Mouse (Mus musculus) brain, adult 2 months (tissue): ENCODE results near the gene Ccdc117.
"Not testable (repeated sequence)": the region's sequence is repeated elsewhere in the genome, so short reads cannot be mapped to it uniquely, and the experiment has no call there.

Source experiments
- DNase-seq: peaks from one replicate; pipeline ENCODE4 v3.0.0; 2011; ENCODE audit warnings: low read depth, low spot score

Gene Ccdc117

DNA sequence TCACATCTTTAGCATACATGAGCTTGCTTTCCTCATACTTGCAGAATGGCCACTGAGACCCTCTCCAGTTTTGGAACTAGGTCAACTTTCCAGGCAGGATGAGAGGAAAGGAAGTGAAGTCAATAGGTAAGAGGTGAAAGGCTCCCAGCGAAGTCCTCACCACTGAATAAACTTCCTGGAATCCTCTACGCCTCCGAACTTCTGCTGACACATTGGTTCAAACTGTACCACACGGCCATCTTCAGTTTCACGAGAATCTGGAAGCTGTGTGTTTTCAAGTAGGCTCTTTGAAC is 31.9 kb downstream of the Ccdc117 start:
- no peak for DNase-seq

DNA sequence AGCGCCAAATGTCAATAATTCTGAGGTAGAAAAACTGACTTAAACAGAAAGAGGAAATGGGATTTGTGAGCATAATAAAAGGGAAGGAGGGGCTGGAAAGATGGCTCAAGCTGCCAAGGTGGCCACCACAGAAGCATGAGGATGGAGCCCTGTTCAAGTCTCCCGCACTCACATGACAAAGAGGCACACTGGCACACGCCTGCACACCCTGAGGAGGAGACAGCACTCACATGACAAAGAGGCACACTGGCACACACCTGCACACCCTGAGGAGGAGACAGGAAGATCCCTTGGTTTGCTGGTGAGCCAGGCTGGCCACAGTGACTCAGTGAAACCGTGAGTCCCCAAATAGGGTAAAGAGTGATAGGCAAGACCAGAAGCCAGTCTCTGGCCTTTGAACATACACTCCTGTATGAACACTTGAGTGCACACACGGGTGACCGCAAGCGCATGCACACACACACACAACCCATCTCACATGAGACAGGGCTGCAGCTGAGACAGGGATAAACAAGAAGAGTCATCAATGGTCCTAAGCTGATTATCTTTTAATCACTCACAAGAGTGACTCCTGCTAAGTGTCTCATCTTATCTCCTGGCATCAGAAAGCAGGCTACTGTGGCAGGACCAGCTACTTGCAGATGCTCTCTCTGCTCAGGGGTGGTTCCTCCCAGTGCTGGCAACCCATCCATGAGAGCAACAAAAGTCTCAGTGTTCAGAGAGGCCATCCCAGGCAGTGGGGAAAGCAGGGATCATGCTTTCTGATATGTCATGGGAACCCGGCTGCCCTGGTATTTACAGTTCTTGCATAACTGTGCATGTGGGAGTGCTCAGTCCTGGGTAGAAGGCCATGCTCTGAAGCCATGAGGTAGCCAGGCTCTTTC is 32.5 kb downstream of the Ccdc117 start:
- no peak for DNase-seq

DNA sequence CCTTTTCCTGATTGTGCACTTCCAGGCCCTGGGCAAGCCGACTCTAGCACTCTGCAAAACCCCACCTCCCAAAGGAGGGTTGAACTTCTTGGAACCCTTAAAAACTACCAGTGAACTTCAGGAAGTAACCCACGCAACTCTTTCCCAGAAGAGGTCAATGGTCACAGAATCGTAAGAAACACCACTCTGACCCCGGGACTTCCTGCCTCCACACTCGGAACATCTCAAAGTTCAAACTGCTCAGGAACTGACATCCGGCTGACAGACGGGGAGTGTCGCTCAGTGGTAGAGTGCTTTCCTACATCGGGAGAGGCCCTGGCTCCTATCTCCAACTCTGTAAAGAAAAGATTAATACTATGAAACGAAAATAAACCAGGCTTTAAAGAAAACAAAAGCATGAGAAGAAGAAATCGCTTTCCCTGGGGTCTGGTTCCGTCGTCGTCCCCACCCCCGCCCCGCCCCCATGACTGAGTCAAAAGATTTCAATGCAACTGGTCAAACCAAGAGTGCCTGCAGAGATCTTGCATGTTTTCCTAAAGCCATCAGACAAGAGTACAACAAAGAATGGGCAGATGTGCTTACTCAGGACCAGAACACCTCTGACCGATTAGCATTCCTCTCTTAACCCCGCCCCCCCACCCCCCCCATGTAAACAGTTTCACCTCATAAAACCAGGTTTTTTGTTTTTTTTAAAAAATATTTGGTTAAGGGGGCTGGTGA is 36.0 kb downstream of the Ccdc117 start:
- no peak for DNase-seq

DNA sequence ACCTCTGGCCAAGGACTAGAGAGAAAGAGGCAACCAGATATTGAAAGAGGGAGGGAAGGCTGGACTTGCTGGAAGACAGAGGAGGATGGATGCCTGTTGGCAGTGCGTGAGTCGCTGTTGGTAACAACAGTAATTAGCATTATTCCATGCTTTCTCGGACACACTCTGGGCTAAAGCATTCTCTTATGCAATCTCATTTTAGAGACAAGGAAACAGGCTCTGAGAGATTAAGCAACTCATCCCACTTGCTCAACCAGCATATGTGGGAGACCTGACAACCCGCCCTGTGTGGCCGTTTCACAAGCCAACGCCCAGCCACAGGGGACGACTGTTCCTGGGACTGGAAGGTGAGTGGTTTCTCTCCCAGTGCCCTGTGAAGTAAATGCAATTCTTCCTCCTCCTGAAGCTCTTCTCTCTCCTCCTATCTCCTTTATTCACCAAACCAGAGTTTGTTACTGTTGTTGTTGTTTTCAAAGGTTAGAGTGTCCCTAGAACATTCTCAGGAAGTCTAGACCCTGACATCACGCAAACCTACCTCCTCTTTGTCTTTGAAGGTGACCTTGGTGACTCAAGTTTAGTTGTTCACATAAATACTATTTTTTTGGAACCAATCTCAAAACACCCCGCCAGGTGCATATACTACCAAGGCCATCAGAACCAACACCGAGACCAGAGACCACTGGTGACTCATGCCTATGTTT is 39.5 kb downstream of the Ccdc117 start:
- DNase-seq, result no peak

DNA sequence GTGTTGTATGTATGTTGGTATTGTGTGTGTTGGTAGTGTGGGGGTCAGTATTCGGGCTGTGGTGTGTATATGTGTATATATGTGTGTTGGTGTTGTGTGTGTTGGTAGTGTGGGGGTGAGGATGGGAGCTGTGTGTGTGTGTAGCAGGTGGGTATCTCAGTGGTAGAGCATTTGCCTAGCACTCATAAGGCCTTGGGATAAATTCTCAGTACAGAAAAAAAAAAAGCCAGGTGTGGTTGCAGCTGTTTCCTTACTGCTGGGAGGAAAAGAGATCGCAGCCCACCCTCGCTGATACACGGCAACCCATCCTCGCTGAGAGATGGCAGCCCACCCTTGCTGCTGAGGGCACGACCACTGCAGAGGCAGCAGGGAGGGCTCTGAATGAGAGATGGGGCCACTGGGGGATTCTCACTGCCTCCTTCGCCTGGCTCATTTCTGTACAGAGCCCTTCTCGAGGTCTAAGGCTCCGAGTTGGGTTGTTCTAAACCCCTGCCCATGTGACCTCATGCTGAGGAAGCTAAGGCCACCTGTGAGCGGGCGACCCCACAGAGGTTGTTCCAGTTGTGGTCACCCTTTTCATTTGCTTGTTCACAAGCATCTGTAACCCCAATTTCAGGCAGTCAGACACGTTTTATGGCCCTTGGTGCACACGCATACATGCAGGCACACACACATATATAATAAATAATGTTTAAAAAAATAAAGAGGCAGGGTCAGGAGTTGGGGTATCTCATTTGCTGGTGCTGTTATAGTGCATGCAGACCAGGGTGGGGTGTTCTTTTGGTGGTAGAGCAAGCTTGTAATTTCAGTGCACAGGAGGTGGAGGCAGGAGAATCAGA is 40.9 kb downstream of the Ccdc117 start:
- DNase-seq, result no peak

DNA sequence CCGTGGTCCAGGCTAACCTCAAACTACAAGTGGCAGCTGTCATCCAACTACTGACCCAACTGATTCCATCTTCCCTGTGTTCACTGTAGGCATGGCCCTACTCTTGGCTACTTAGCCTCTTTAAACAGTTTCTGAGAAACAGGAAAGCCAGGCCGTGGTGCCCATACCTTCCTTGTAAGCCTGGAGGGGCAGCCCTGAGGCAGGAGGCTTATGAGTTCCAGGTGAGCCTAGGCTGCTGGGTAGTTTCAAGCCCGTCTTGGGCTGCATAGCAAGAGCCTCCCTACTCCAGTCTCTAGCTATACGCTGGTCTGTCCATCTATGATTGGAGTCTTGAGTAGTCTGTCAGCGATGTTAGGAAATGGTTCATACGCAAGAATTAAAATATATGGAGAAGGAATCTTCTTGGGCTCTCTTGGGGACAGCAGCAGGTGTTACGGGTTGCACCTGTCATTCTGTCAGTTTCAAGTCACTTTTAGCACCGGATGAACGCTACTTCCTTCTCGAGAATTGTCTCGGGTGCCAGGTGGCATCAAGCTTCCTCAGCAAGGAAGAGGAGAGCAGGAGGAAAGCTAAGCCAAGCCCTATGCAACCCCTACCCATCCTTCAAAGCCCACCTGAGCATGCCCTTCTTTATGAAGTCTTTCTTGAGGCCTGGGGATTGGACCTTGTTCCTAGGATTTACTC is 41.9 kb downstream of the Ccdc117 start:
- no peak for DNase-seq

DNA sequence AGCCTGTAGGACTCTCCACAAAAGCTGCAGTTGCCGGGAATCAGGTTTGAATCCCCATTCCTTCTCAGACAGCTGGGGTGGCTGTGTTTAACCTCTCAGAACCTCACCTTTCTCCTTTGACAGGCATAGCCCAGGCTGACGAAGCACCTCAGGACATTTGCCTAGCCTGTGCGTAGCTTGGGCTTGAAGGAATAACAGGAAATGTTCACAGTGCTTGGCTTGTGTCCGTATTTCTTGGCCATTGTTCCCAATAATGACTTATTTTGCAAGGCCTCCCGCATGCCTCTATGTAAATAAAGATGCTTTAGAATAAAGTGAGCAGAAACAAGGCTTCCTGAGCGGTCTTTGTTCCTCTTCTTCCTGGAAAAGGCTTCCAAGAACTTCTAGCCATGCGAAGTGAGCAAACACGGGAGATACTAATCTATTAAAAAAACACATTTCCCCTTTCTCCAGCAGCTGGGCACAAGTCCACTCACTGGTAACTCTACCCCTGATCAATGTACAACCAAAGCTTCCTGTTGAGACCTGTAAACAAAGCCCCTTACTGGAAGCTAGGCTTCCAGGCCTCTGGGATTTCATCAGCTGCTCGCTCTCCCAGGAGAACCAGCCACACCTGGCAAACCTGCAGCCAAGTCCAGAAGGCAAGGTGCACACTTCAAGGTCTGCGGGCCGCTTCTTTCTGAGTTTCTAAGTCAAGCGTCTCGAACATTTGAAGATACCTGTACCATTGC is 42.9 kb downstream of the Ccdc117 start:
- no peak for DNase-seq

DNA sequence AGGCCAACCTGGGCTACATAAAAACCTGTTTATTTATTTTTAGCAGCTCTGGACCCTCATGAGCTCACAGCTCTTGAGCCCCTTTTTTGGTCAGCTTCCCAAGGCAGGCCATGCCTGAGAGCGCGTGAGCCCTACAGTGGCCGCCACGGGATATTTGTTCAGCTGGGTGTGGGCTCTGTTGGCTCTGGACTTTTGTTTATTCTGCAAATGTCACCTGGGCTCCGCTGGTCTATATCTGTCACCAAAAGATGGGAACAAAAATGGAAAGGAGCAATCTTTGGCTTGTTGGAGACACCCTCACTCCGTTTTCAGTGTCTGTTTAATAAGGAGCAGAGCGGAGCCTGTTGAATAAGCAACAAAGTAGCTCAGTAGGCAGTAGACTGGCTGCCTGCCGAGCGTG is 43.6 kb downstream of the Ccdc117 start:
- no peak for DNase-seq

DNA sequence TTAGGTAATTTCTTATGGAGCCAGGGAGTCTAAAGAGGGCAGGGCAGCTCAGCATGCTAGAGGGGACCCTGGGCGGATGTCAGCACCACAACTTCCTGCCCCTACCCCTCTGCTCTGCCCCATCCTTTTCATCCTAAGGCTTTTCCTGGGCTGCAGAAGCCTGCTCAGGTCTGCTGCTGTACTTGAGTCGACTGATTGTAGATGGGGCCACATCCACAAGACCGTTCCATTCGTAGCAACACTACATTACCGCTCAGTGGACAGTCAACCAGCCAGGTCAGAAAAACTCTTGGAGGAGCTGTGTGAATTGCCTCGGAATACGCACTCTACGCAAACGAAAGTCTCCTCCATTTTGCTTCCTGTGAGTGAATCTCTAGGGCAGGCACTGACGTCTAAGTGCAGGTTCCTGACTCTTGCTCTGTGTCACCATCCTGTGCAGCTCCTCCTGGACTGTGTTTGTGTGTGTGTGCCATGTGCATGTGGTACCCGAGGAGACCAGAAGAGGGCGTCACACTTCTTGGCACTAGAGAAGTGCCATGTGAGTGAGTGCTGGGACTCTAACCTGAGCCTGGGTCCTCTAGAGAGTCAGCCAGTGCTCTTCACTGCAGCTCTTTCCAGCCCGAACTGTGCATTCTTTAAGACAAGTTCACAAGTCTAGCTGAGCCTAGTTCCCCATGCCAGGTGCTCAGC is 45.3 kb downstream of the Ccdc117 start:
- no peak for DNase-seq

DNA sequence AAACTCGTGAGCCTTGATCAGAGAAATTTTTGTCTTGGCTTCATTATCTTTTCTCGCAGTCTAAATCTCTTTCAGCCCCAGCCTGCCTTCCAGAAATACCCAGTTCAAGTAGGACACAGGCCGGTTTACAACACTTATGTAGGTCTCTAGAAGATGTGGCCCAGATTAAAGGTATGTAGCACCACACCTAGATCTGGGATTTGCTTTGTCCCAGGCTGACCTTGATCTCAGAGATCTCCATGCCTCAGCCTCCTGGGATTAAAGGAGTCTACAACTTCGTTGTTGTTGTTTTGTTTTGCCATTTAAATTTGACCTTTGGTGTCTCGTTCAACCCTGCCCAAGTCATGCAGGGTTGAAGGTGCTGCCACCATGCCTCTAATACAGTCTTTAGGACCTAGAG is 46.1 kb downstream of the Ccdc117 start:
- DNase-seq, result no peak

DNA sequence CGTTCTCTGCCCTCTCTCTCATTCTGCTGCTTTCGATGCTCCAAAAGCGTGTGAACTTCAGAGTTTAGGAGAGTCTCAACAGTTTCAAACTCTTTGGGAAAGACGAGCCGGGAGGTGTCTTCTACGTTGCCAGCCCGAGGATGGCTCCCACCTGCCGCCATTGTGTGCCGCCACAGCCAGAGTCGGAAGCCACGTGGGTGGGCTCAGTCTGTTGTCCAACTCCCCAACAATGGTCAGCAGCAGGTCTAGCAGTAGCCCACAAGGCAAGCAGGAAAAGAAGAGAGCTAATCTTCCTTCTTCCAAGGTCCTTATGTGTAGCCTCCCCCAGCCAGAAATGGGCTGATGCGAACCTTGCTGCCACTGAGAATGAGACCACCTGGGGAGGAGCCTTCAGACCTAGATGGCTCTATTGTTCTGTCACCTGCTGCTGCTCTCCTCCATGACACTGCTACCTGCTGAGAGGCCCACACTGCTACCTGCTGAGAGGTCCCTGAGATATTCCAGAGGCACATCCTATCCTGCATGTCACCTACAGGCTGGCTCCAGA is 46.6 kb downstream of the Ccdc117 start:
- no peak for DNase-seq

DNA sequence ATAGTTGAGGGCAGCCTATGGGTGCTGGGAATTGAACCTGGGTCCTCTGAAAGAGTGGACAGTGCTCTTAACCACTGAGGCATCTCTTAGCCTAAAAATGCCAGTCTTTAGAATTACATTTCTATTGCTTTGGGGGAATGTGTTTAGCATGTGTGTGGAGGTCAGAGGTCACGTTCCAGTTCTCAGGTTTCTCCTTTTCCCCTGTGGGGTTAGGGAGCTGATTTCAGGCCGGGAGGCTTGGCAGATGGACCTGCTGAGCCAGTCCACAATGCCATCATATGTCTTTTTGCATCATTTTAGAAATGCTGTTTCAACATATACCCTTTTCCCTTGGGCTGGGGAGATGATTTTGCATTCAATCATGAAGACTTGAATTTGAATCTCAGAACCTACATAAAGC is 48.1 kb downstream of the Ccdc117 start:
- DNase-seq, result no peak

DNA sequence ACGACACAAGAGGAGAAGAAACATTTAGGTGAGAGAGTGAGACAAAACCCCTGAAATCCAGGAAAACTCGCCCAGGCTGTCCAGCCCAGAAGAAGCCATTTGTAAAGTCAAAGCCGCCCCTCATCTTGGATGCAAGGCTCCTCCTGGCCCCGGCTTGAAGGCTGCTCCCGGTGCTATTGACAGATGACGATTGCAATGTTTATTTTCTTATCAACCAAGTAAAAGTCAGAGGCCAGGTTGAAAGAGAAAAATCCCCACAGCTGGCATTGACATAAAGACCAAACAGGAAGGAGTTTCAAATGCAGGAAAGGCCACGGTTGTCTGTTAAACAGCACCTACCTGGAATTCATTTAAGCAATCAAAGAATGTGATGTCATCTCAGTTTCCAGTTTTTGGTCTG is 50.1 kb downstream of the Ccdc117 start:
- DNase-seq, result no peak

DNA sequence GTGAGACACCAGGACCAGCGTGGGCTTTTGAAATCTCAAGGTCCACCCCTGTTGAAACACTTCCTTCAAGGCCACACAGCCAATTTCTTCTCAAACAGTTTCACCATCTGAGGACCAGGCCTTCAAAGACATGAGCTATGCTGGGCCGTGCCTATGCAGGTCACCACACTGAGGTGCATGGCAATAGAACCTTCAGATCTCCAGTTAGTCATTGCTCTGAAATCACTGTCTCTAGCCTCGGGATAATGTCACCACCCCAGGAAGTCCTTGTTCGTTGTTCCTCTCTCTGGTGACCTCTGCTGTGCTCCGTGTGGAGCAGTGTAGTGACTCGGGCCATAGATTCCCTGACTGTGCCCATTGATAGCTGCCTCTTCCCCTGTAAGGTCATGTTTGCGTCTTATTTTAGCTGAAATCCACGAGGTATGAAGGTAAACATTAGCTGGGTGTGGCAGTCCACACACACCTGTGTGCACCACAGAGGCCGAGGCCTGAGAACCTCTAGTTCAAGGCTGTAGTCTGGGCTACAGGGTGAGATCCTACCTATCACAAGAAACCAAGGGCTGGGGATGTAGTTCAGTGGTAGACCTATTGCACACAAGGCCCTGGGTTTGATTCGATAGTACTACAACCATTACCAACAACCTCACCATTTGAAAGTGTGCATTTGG is 50.9 kb downstream of the Ccdc117 start:
- DNase-seq, result no peak

DNA sequence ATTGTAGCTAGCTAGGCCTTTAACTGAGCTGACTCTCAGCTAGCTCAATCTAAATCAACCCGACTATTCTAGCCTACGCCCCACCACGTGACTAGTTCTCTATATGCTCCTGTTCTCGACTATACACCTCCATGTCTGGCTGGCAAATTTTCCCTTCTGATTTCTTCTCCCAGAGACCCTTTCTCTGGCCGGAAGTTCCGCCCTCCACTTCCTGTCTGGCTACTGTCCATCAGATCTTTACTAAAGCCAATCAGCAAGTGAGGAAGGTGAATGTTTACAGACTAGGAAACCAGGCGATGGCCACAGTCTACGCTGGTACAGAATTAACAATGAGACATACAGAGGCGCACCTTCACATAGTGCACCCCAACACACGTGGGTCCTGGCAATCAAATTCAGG is 52.6 kb downstream of the Ccdc117 start:
- DNase-seq, result not testable (repeated sequence)

DNA sequence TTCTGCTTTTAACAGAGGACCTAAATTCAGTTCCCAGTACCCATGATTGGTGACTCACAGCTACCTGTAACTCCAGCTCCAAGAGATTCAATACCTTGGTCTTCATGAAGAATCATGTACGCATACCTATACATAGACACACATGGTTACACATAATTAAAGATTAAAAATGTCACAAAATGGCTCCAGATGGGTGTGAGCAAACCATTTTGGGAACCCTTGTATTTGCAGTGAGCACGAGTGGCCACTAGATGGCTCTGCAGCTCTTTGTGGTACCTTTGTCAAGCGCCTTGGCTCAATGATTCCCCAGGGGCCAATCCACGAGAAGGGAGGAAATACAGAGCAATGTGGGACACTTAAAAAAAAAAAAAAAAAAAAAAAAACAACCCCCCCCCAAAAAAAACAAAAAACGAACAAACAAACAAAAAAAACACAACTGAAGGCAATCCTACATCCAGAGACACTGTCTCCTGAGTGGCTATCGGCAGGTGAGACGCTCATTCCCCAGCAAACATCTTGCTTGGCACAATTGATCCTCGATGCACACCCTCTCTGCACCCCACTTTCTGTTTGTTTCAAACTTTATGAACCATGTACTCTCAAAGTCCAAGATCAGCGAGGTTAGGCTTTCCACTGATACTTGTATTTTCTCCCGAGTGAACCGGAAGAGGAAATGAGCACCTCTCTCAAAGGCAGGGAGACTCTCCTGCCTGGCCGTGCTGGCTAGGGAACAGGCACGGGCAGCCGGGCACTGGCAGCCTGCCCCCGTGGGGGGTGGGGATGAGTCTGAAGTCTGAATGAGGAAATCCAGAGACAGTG is 56.6 kb downstream of the Ccdc117 start:
- DNase-seq, result peak; percentile 97

DNA sequence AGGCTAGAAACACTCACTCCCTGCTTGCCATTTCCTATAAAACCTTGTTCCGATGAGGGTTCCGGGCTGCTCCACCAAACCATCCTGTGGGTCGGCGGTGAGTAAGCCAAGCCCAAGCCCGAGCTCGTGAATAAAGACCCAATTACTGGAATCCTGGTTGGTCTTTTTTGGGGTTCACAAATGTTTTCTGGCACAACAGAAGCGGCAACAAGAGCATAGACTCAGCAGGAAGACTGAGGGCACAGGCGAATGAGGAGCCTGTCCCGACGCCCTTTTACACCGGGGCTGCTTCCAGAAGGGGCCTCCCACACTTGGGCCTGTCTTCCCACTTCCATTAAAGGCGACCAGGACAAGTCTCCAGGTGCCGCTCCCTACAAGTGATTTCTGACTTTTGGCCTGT is 59.4 kb downstream of the Ccdc117 start:
- no peak for DNase-seq
